Mouse (Mus musculus): ENCODE measurements around the gene Sez6l. TPM values are rescaled to one million over a fixed set of nuclear protein-coding genes. Genes with fewer than 3 reads are reported as not detected.

Sez6l gene
- polyA plus RNA-seq, 1 experiment from 2014 or later = 35.5 TPM

GRCm38 (mm10) chr5:112551975-112552728 is 24.8 kb downstream of the Sez6l start:
- H3K4me3 ChIP-seq (replicated peaks; ENCODE audit: low read length) = no peak overlapping the region

GRCm38 (mm10) chr5:112548846-112549620 is 28.0 kb downstream of the Sez6l start:
- Histone ChIP-seq H3K4me2 (replicated peaks) (peak overlapping the region; percentile 18), H3K9me3 (ENCODE audit: control insufficient read depth, low read length) (no peaks in the 10 kb centered on the region), H3K4me1 (replicated peaks; ENCODE audit: control insufficient read depth, insufficient read depth, low read length) (peaks cover 64% of the 10 kb centered on the region), H3K9ac (no peak overlapping the region), H3K27ac (peak overlapping the region; percentile 81), H3K27me3 (ENCODE audit: control insufficient read depth, insufficient read depth, low read length) (no peaks in the 10 kb centered on the region), H3K36me3 (replicated peaks; ENCODE audit: control insufficient read depth, insufficient read depth) (no peaks in the 10 kb centered on the region), H3K4me3 (replicated peaks; ENCODE audit: low read length) (no peak overlapping the region)
- WGBS = 30% methylated on average over 12 of the region's 12 CpGs
- ATAC-seq (ENCODE audit: low FRiP score) (no peak), DNase-seq (ENCODE audit: low spot score) (peak; percentile 63)

More at GRCm38 (mm10) chr5:112551975-112552728, 24.8 kb downstream of the Sez6l start:
- DNase-seq (ENCODE audit: low spot score) = peak; percentile 84
- peak overlapping the region; percentile 77 for H3K27ac ChIP-seq
- H3K4me1 ChIP-seq (replicated peaks; ENCODE audit: control insufficient read depth, insufficient read depth, low read length) = peaks cover 61% of the 10 kb centered on the region
- no peaks in the 10 kb centered on the region for H3K27me3 ChIP-seq (ENCODE audit: control insufficient read depth, insufficient read depth, low read length)
- H3K4me2 ChIP-seq (replicated peaks) = peak overlapping the region; percentile 29
- 25% methylated on average over 16 of the region's 17 CpGs for WGBS
- H3K36me3 ChIP-seq (replicated peaks; ENCODE audit: control insufficient read depth, insufficient read depth) = no peaks in the 10 kb centered on the region
- peak; percentile 62 for ATAC-seq (ENCODE audit: low FRiP score)
- H3K9me3 ChIP-seq (ENCODE audit: control insufficient read depth, low read length) = no peaks in the 10 kb centered on the region
- H3K9ac ChIP-seq = no peak overlapping the region

GRCm38 (mm10) chr5:112546771-112547170 is 30.2 kb downstream of the Sez6l start:
- Histone ChIP-seq H3K27me3 (ENCODE audit: control insufficient read depth, insufficient read depth, low read length) (no peaks in the 10 kb centered on the region), H3K9ac (no peak overlapping the region), H3K27ac (0 out of 2 replicates have a peak overlapping the region, but pooled peaks have one; percentile 22), H3K4me2 (replicated peaks) (no peak overlapping the region), H3K36me3 (replicated peaks; ENCODE audit: control insufficient read depth, insufficient read depth) (no peaks in the 10 kb centered on the region), H3K4me1 (replicated peaks; ENCODE audit: control insufficient read depth, insufficient read depth, low read length) (peaks cover 55% of the 10 kb centered on the region), H3K4me3 (replicated peaks; ENCODE audit: low read length) (no peak overlapping the region), H3K9me3 (ENCODE audit: control insufficient read depth, low read length) (no peaks in the 10 kb centered on the region)
- DNase-seq (ENCODE audit: low spot score) (no peak), ATAC-seq (ENCODE audit: low FRiP score) (no peak)
- WGBS = 42% methylated on average over 6 of the region's 6 CpGs

GRCm38 (mm10) chr5:112538295-112538694 is 38.7 kb downstream of the Sez6l start:
- Histone ChIP-seq H3K4me1 (replicated peaks; ENCODE audit: control insufficient read depth, insufficient read depth, low read length) (peaks cover 12% of the 10 kb centered on the region), H3K9ac (no peak overlapping the region), H3K27me3 (ENCODE audit: control insufficient read depth, insufficient read depth, low read length) (no peaks in the 10 kb centered on the region), H3K27ac (no peak overlapping the region), H3K4me3 (replicated peaks; ENCODE audit: low read length) (no peak overlapping the region), H3K9me3 (ENCODE audit: control insufficient read depth, low read length) (no peaks in the 10 kb centered on the region), H3K4me2 (replicated peaks) (no peak overlapping the region), H3K36me3 (replicated peaks; ENCODE audit: control insufficient read depth, insufficient read depth) (no peaks in the 10 kb centered on the region)
- ATAC-seq (ENCODE audit: low FRiP score) (no peak), DNase-seq (ENCODE audit: low spot score) (no peak)
- WGBS = 78% methylated on average over 3 of the region's 3 CpGs

GRCm38 (mm10) chr5:112535868-112536267 is 41.1 kb downstream of the Sez6l start:
- H3K9ac ChIP-seq = no peak overlapping the region
- no peaks in the 10 kb centered on the region for H3K9me3 ChIP-seq (ENCODE audit: control insufficient read depth, low read length)
- no peaks in the 10 kb centered on the region for H3K27me3 ChIP-seq (ENCODE audit: control insufficient read depth, insufficient read depth, low read length)
- 67% methylated on average over 12 of the region's 12 CpGs for WGBS
- H3K4me2 ChIP-seq (replicated peaks) = no peak overlapping the region
- no peak for ATAC-seq (ENCODE audit: low FRiP score)
- H3K27ac ChIP-seq = no peak overlapping the region
- no peak for DNase-seq (ENCODE audit: low spot score)
- peaks cover 9% of the 10 kb centered on the region for H3K4me1 ChIP-seq (replicated peaks; ENCODE audit: control insufficient read depth, insufficient read depth, low read length)
- H3K4me3 ChIP-seq (replicated peaks; ENCODE audit: low read length) = no peak overlapping the region
- H3K36me3 ChIP-seq (replicated peaks; ENCODE audit: control insufficient read depth, insufficient read depth) = 0 out of 2 replicates have a peak, but pooled peaks cover 4% of the 10 kb centered on the region

- no peak overlapping the region for H3K4me2 ChIP-seq (replicated peaks)
- DNase-seq (ENCODE audit: low spot score) = no peak
- peaks cover 10% of the 10 kb centered on the region for H3K4me1 ChIP-seq (replicated peaks; ENCODE audit: control insufficient read depth, insufficient read depth, low read length)
- H3K27me3 ChIP-seq (ENCODE audit: control insufficient read depth, insufficient read depth, low read length) = no peaks in the 10 kb centered on the region
- 0 out of 2 replicates have a peak, but pooled peaks cover 4% of the 10 kb centered on the region for H3K36me3 ChIP-seq (replicated peaks; ENCODE audit: control insufficient read depth, insufficient read depth)
- 41% methylated on average over 11 of the region's 11 CpGs for WGBS
- ATAC-seq (ENCODE audit: low FRiP score) = no peak
- H3K9ac ChIP-seq = no peak overlapping the region
- H3K27ac ChIP-seq = no peak overlapping the region
- H3K9me3 ChIP-seq (ENCODE audit: control insufficient read depth, low read length) = no peaks in the 10 kb centered on the region
- H3K4me3 ChIP-seq (replicated peaks; ENCODE audit: low read length) = no peak overlapping the region
Observed at GRCm38 (mm10) chr5:112534146-112534545, 42.8 kb downstream of the Sez6l start.

- no peak overlapping the region for H3K4me3 ChIP-seq (replicated peaks; ENCODE audit: low read length)
- DNase-seq (ENCODE audit: low spot score) = no peak
- H3K4me1 ChIP-seq (replicated peaks; ENCODE audit: control insufficient read depth, insufficient read depth, low read length) = peaks cover 16% of the 10 kb centered on the region
- no peak overlapping the region for H3K4me2 ChIP-seq (replicated peaks)
- no peak overlapping the region for H3K27ac ChIP-seq
- H3K27me3 ChIP-seq (ENCODE audit: control insufficient read depth, insufficient read depth, low read length) = no peaks in the 10 kb centered on the region
- no peaks in the 10 kb centered on the region for H3K9me3 ChIP-seq (ENCODE audit: control insufficient read depth, low read length)
- H3K9ac ChIP-seq = no peak overlapping the region
- H3K36me3 ChIP-seq (replicated peaks; ENCODE audit: control insufficient read depth, insufficient read depth) = 0 out of 2 replicates have a peak, but pooled peaks cover 4% of the 10 kb centered on the region
- WGBS = 55% methylated on average over 16 of the region's 16 CpGs
- ATAC-seq (ENCODE audit: low FRiP score) = no peak
Observed at GRCm38 (mm10) chr5:112533312-112534075, 43.5 kb downstream of the Sez6l start.

- DNase-seq (ENCODE audit: low spot score) = no peak
- peaks cover 17% of the 10 kb centered on the region for H3K4me1 ChIP-seq (replicated peaks; ENCODE audit: control insufficient read depth, insufficient read depth, low read length)
- no peak overlapping the region for H3K4me3 ChIP-seq (replicated peaks; ENCODE audit: low read length)
- H3K27me3 ChIP-seq (ENCODE audit: control insufficient read depth, insufficient read depth, low read length) = no peaks in the 10 kb centered on the region
- no peak overlapping the region for H3K9ac ChIP-seq
- H3K36me3 ChIP-seq (replicated peaks; ENCODE audit: control insufficient read depth, insufficient read depth) = 0 out of 2 replicates have a peak, but pooled peaks cover 4% of the 10 kb centered on the region
- H3K4me2 ChIP-seq (replicated peaks) = no peak overlapping the region
- H3K27ac ChIP-seq = no peak overlapping the region
- no peaks in the 10 kb centered on the region for H3K9me3 ChIP-seq (ENCODE audit: control insufficient read depth, low read length)
- ATAC-seq (ENCODE audit: low FRiP score) = no peak
- WGBS = 83% methylated on average over 5 of the region's 5 CpGs
Observed at GRCm38 (mm10) chr5:112532894-112533293, 44.1 kb downstream of the Sez6l start.

- no peak overlapping the region for H3K9ac ChIP-seq
- no peaks in the 10 kb centered on the region for H3K27me3 ChIP-seq (ENCODE audit: control insufficient read depth, insufficient read depth, low read length)
- H3K27ac ChIP-seq = no peak overlapping the region
- ATAC-seq (ENCODE audit: low FRiP score) (no peak), DNase-seq (ENCODE audit: low spot score) (no peak)
- no peak overlapping the region for H3K4me2 ChIP-seq (replicated peaks)
- H3K4me3 ChIP-seq (replicated peaks; ENCODE audit: low read length) = no peak overlapping the region
- 0 out of 2 replicates have a peak, but pooled peaks cover 4% of the 10 kb centered on the region for H3K36me3 ChIP-seq (replicated peaks; ENCODE audit: control insufficient read depth, insufficient read depth)
- 75% methylated on average over 8 of the region's 8 CpGs for WGBS
- no peaks in the 10 kb centered on the region for H3K9me3 ChIP-seq (ENCODE audit: control insufficient read depth, low read length)
- peaks cover 22% of the 10 kb centered on the region for H3K4me1 ChIP-seq (replicated peaks; ENCODE audit: control insufficient read depth, insufficient read depth, low read length)
Observed at GRCm38 (mm10) chr5:112532210-112532609, 44.8 kb downstream of the Sez6l start.
